Mouse (Mus musculus) kidney, adult 18-20 months (tissue): ENCODE measurements around the gene Cox11.

Experiments
- DNase-seq: peaks from one replicate; pipeline ENCODE4 v3.0.0; 2021

Cox11 gene

GRCm38 (mm10) chr11:90637440-90638311 lies at the start of gene Cox11, which contains the start of gene Stxbp4:
Gene Cox11, plus strand, starts transcription at chr11:90638173.
Gene Stxbp4, minus strand, starts transcription at chr11:90638084.
- peak; percentile 93 for DNase-seq

GRCm38 (mm10) chr11:90590996-90591395 lies 47.0 kb upstream of the Cox11 start:
- no peak for DNase-seq

- no peak for DNase-seq
Measured at GRCm38 (mm10) chr11:90595826-90596225, 42.1 kb upstream of the Cox11 start.

- DNase-seq, result no peak
Measured at GRCm38 (mm10) chr11:90603066-90603465, 34.9 kb upstream of the Cox11 start.

GRCm38 (mm10) chr11:90612118-90612517 lies 25.9 kb upstream of the Cox11 start:
- no peak for DNase-seq

- no peak for DNase-seq
Measured at GRCm38 (mm10) chr11:90614743-90615142, 23.2 kb upstream of the Cox11 start.

- no peak for DNase-seq
Measured at GRCm38 (mm10) chr11:90616431-90616830, 21.5 kb upstream of the Cox11 start.

- no peak for DNase-seq
Measured at GRCm38 (mm10) chr11:90622044-90622443, 15.9 kb upstream of the Cox11 start.

GRCm38 (mm10) chr11:90622500-90622899 lies 15.5 kb upstream of the Cox11 start:
- no peak for DNase-seq

- DNase-seq, result no peak
Measured at GRCm38 (mm10) chr11:90623477-90623876, 14.5 kb upstream of the Cox11 start.

- no peak for DNase-seq
Measured at GRCm38 (mm10) chr11:90625174-90625573, 12.8 kb upstream of the Cox11 start.

GRCm38 (mm10) chr11:90627751-90628150 lies 10.2 kb upstream of the Cox11 start:
- no peak for DNase-seq

GRCm38 (mm10) chr11:90632480-90632879 lies 5.5 kb upstream of the Cox11 start:
- no peak for DNase-seq

- no peak for DNase-seq
Measured at GRCm38 (mm10) chr11:90634661-90635060, 3.3 kb upstream of the Cox11 start.

- DNase-seq, result peak; percentile 58
Measured at GRCm38 (mm10) chr11:90638312-90638830, 398 bp downstream of the Cox11 start.

- DNase-seq, result no peak
Measured at GRCm38 (mm10) chr11:90649777-90650176, 11.8 kb downstream of the Cox11 start.

GRCm38 (mm10) chr11:90650231-90650885 lies 12.4 kb downstream of the Cox11 start:
- DNase-seq, result no peak

GRCm38 (mm10) chr11:90652603-90653002 lies 14.6 kb downstream of the Cox11 start:
- DNase-seq, result no peak

GRCm38 (mm10) chr11:90657527-90657926 lies 19.6 kb downstream of the Cox11 start:
- DNase-seq, result no peak

GRCm38 (mm10) chr11:90660662-90661061 lies 22.7 kb downstream of the Cox11 start:
- DNase-seq, result no peak

- no peak for DNase-seq
Measured at GRCm38 (mm10) chr11:90663052-90663451, 25.1 kb downstream of the Cox11 start.

GRCm38 (mm10) chr11:90663618-90664297 lies 25.8 kb downstream of the Cox11 start:
- DNase-seq, result no peak

GRCm38 (mm10) chr11:90664345-90664986 lies 26.5 kb downstream of the Cox11 start:
- no peak for DNase-seq
